Mouse (Mus musculus) embryonic facial prominence, embryonic 13.5 days (tissue): ENCODE data around the gene Gphb5. TPM values are rescaled to one million over a fixed set of nuclear protein-coding genes. Genes with fewer than 3 reads are reported as not detected.
A peak's percentile ranks its signal among the peaks of the same experiment; 100 is the strongest.

ENCODE experiments used
- ATAC-seq: fragments of 200-750 bp; cut with Nextera tagmentation; 2 replicates; pipeline ENCODE4 v1.8.0; 2017; ENCODE audit warnings: low read depth; ENCODE audit not compliant: insufficient number of reproducible peaks, insufficient read depth, low FRiP score, low TSS enrichment
- H3K27ac ChIP-seq: fragments of 300-500 bp; sonication (generic); 2 replicates; pipeline ENCODE4 v1.5.1; 2015; ENCODE audit warnings: moderate library complexity, mild to moderate bottlenecking, inconsistent platforms
- H3K27me3 ChIP-seq: fragments of 300-500 bp; sonication (generic); 2 replicates; pipeline ENCODE4 v1.6.1; 2015; ENCODE audit warnings: mild to moderate bottlenecking, inconsistent platforms
- H3K36me3 ChIP-seq: fragments of 300-500 bp; sonication (generic); 2 replicates; pipeline ENCODE4 v1.6.1; 2015; ENCODE audit warnings: mild to moderate bottlenecking, inconsistent platforms
- H3K4me1 ChIP-seq: fragments of 300-500 bp; sonication (generic); 2 replicates; pipeline ENCODE4 v1.6.1; 2015; ENCODE audit warnings: inconsistent platforms
- H3K4me2 ChIP-seq: fragments of 300-500 bp; sonication (generic); 2 replicates; pipeline ENCODE4 v1.6.1; 2015; ENCODE audit warnings: moderate library complexity, mild to moderate bottlenecking, inconsistent platforms
- H3K4me3 ChIP-seq: fragments of 300-500 bp; sonication (generic); 2 replicates; pipeline ENCODE4 v1.5.1; 2015; ENCODE audit warnings: mild to moderate bottlenecking, inconsistent platforms
- H3K9ac ChIP-seq: fragments of 300-500 bp; sonication (generic); 2 replicates; pipeline ENCODE4 v1.6.1; 2015; ENCODE audit warnings: mild to moderate bottlenecking, inconsistent platforms
- H3K9me3 ChIP-seq: fragments of 300-500 bp; sonication (generic); 2 replicates; pipeline ENCODE4 v1.6.1; 2016; ENCODE audit warnings: inconsistent platforms
- WGBS: fragments of 180-500 bp; shearing (Covaris S2); methylation state at CpG from one replicate; pipeline ENCODE4 v1.1.7; 2015; ENCODE audit warnings: mixed read lengths; 5-methylcytosine and 5-hydroxymethylcytosine counted together
- polyA plus RNA-seq: library from polyadenylated mRNA; unstranded; fragments of >200 nt; fragmentation: Nextera tagmentation; extraction: Ambion mirVana; gene quantifications from 2 replicates; pipeline ENCODE4 v1.2.1, GENCODE M21; 2015

The Gphb5 gene
- polyA plus RNA-seq, 1 experiment from 2014 or later = not detected

GRCm38 (mm10) chr12:75389308-75390135 lies 27.1 kb downstream of the Gphb5 start:
- WGBS = 44% methylated on average over 20 of the region's 20 CpGs

GRCm38 (mm10) chr12:75388521-75388920 lies 28.1 kb downstream of the Gphb5 start:
- Histone ChIP-seq H3K27ac (no peak overlapping the region), H3K36me3 (peaks cover 2% of the 10 kb centered on the region; the same call in 1 of the 2 replicates), H3K4me1 (0 out of 2 replicates have a peak, but pooled peaks cover 6% of the 10 kb centered on the region), H3K9ac (no peak overlapping the region), H3K4me2 (no peak overlapping the region), H3K9me3 (no peaks in the 10 kb centered on the region), H3K4me3 (no peak overlapping the region), H3K27me3 (no peaks in the 10 kb centered on the region)
- 93% methylated on average over 9 of the region's 9 CpGs for WGBS
- no peak for ATAC-seq

More at GRCm38 (mm10) chr12:75389308-75390135, 27.1 kb downstream of the Gphb5 start:
- no peaks in the 10 kb centered on the region for H3K9me3 ChIP-seq
- no peak overlapping the region for H3K9ac ChIP-seq
- 0 out of 2 replicates have a peak, but pooled peaks cover 6% of the 10 kb centered on the region for H3K4me1 ChIP-seq
- no peaks in the 10 kb centered on the region for H3K27me3 ChIP-seq
- H3K27ac ChIP-seq = no peak overlapping the region
- no peak overlapping the region; the same call in 1 of the 2 replicates for H3K4me2 ChIP-seq
- ATAC-seq = no peak
- peaks cover 2% of the 10 kb centered on the region; the same call in 1 of the 2 replicates for H3K36me3 ChIP-seq
- H3K4me3 ChIP-seq = no peak overlapping the region

- Histone ChIP-seq H3K27me3 (no peaks in the 10 kb centered on the region), H3K27ac (no peak overlapping the region), H3K4me3 (no peak overlapping the region), H3K4me2 (no peak overlapping the region), H3K4me1 (0 out of 2 replicates have a peak, but pooled peaks cover 6% of the 10 kb centered on the region), H3K9me3 (no peaks in the 10 kb centered on the region), H3K36me3 (peaks cover under 1% of the 10 kb centered on the region; the same call in 1 of the 2 replicates), H3K9ac (no peak overlapping the region)
- 89% methylated on average over 15 of the region's 15 CpGs for WGBS
- no peak for ATAC-seq
Measured at GRCm38 (mm10) chr12:75387846-75388245, 28.7 kb downstream of the Gphb5 start.

GRCm38 (mm10) chr12:75387156-75387555 lies 29.4 kb downstream of the Gphb5 start:
- 71% methylated on average over 8 of the region's 8 CpGs for WGBS

GRCm38 (mm10) chr12:75386731-75387130 lies 29.9 kb downstream of the Gphb5 start:
- H3K27ac ChIP-seq = no peak overlapping the region
- no peak overlapping the region for H3K4me2 ChIP-seq
- no peaks in the 10 kb centered on the region for H3K9me3 ChIP-seq
- 0 out of 2 replicates have a peak, but pooled peaks cover 6% of the 10 kb centered on the region for H3K4me1 ChIP-seq
- H3K9ac ChIP-seq = no peak overlapping the region
- no peaks in the 10 kb centered on the region for H3K36me3 ChIP-seq
- no peak overlapping the region for H3K4me3 ChIP-seq
- no peaks in the 10 kb centered on the region for H3K27me3 ChIP-seq
- no peak for ATAC-seq
- WGBS = 89% methylated on average over 9 of the region's 9 CpGs

More at GRCm38 (mm10) chr12:75387156-75387555, 29.4 kb downstream of the Gphb5 start:
- Histone ChIP-seq H3K9ac (no peak overlapping the region), H3K36me3 (no peaks in the 10 kb centered on the region), H3K9me3 (no peaks in the 10 kb centered on the region), H3K27me3 (no peaks in the 10 kb centered on the region), H3K4me1 (0 out of 2 replicates have a peak, but pooled peaks cover 6% of the 10 kb centered on the region), H3K4me3 (no peak overlapping the region), H3K4me2 (no peak overlapping the region), H3K27ac (no peak overlapping the region)
- ATAC-seq = no peak

GRCm38 (mm10) chr12:75376126-75376525 lies 40.5 kb downstream of the Gphb5 start:
- no peak for ATAC-seq
- Histone ChIP-seq H3K36me3 (no peaks in the 10 kb centered on the region), H3K4me2 (no peak overlapping the region), H3K9me3 (no peaks in the 10 kb centered on the region), H3K4me3 (no peak overlapping the region), H3K27me3 (no peaks in the 10 kb centered on the region), H3K9ac (no peak overlapping the region), H3K4me1 (no peaks in the 10 kb centered on the region), H3K27ac (no peak overlapping the region)
- WGBS = 75% methylated on average over 6 of the region's 6 CpGs

GRCm38 (mm10) chr12:75375060-75375459 lies 41.5 kb downstream of the Gphb5 start:
- ATAC-seq = no peak
- Histone ChIP-seq H3K4me3 (no peak overlapping the region), H3K27ac (no peak overlapping the region), H3K27me3 (no peaks in the 10 kb centered on the region), H3K36me3 (no peaks in the 10 kb centered on the region), H3K9me3 (no peaks in the 10 kb centered on the region), H3K4me2 (no peak overlapping the region), H3K9ac (no peak overlapping the region), H3K4me1 (no peaks in the 10 kb centered on the region)
- 92% methylated on average over 12 of the region's 12 CpGs for WGBS

GRCm38 (mm10) chr12:75374437-75374836 lies 42.1 kb downstream of the Gphb5 start:
- H3K4me3 ChIP-seq = no peak overlapping the region
- no peak overlapping the region for H3K27ac ChIP-seq
- H3K4me1 ChIP-seq = no peaks in the 10 kb centered on the region
- H3K27me3 ChIP-seq = no peaks in the 10 kb centered on the region
- H3K9ac ChIP-seq = no peak overlapping the region
- no peak overlapping the region for H3K4me2 ChIP-seq
- WGBS = 64% methylated on average over 10 of the region's 10 CpGs
- no peaks in the 10 kb centered on the region for H3K36me3 ChIP-seq
- ATAC-seq = 0 out of 2 replicates have a peak, but pooled peaks have one; percentile 20
- no peaks in the 10 kb centered on the region for H3K9me3 ChIP-seq

GRCm38 (mm10) chr12:75369418-75369851 lies 47.1 kb downstream of the Gphb5 start:
- no peak for ATAC-seq
- Histone ChIP-seq H3K36me3 (no peaks in the 10 kb centered on the region), H3K27me3 (no peaks in the 10 kb centered on the region), H3K9ac (no peak overlapping the region), H3K9me3 (no peaks in the 10 kb centered on the region), H3K4me2 (no peak overlapping the region), H3K4me3 (no peak overlapping the region), H3K27ac (no peak overlapping the region), H3K4me1 (no peaks in the 10 kb centered on the region)
- 68% methylated on average over 2 of the region's 2 CpGs for WGBS

- Histone ChIP-seq H3K9me3 (no peaks in the 10 kb centered on the region), H3K9ac (no peak overlapping the region), H3K36me3 (no peaks in the 10 kb centered on the region), H3K4me3 (no peak overlapping the region), H3K4me1 (no peaks in the 10 kb centered on the region), H3K4me2 (no peak overlapping the region), H3K27ac (no peak overlapping the region), H3K27me3 (no peaks in the 10 kb centered on the region)
- WGBS = 82% methylated on average over 5 of the region's 5 CpGs
- no peak for ATAC-seq
Measured at GRCm38 (mm10) chr12:75368527-75368926, 48.1 kb downstream of the Gphb5 start.

GRCm38 (mm10) chr12:75367371-75367770 lies 49.2 kb downstream of the Gphb5 start:
- ATAC-seq = no peak
- no peaks in the 10 kb centered on the region for H3K36me3 ChIP-seq
- no peak overlapping the region for H3K4me2 ChIP-seq
- no peaks in the 10 kb centered on the region for H3K9me3 ChIP-seq
- H3K4me3 ChIP-seq = no peak overlapping the region
- no peak overlapping the region for H3K9ac ChIP-seq
- WGBS = 91% methylated on average over 6 of the region's 6 CpGs
- no peaks in the 10 kb centered on the region for H3K4me1 ChIP-seq
- no peaks in the 10 kb centered on the region for H3K27me3 ChIP-seq
- no peak overlapping the region for H3K27ac ChIP-seq

GRCm38 (mm10) chr12:75365621-75366124 lies 50.9 kb downstream of the Gphb5 start:
- Histone ChIP-seq H3K9ac (no peak overlapping the region), H3K27ac (no peak overlapping the region), H3K4me3 (no peak overlapping the region), H3K36me3 (no peaks in the 10 kb centered on the region), H3K4me1 (no peaks in the 10 kb centered on the region), H3K4me2 (no peak overlapping the region), H3K27me3 (no peaks in the 10 kb centered on the region), H3K9me3 (no peaks in the 10 kb centered on the region)
- no peak for ATAC-seq
- WGBS = 90% methylated on average over 14 of the region's 14 CpGs
